In the genomic region with DNA sequence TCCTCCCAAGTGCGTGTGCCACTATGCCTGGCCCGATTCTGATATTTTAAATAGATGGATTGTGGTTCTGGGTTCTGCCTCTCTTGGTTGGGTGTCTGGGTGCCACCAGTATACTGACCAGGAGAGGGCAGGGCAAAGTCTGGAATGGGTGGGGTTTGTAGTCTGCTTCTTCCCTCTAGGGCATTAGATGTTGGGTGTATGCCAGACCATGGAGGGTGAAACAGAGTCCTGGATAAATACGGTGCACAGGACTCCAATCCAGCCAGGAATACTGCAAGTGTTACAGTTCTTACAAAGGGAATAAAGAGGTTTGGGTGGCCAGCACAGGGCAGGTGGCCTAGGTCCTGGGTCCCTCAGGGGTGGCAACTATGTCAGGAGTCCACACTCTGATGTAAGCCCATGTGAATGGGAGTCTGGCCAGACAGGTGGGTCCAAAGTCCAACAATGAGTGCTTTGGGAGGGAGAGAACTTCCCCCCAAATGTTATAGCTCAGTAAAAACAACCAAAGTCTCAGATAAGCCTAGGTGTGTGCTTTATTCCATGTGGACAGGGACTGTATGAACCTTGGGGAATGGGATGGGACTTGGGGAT, we compare ENCODE assay signal across 19 mouse cellular contexts. TPM values are rescaled to one million over a fixed set of nuclear protein-coding genes. Genes with fewer than 3 reads are reported as not detected.
DNase-seq lines count a peak whose midpoint lies in the region; ATAC-seq lines count a peak whose summit lies in the region.
"Had no signal": no experiment of that assay in that cellular context is flagged by ENCODE, and none has a peak within 500 bp of the region (broad histone marks: within the 10 kb centered on the region; RNA-seq: fewer than 3 reads in every experiment).

No protein-coding gene starts in this region.

- H3K4me2 ChIP-seq in liver, embryonic 15.5 days: no peak overlapping the region
- H3K4me2 ChIP-seq in stomach, embryonic 16.5 days (ENCODE audit: low read depth, low read length): no peak overlapping the region
- H3K4me2 ChIP-seq: heart, embryonic 12.5 days; hindbrain, embryonic 14.5 days; limb, embryonic 13.5 days; lung, embryonic 14.5 days had no signal

- 0 out of 2 replicates have a peak, but pooled peaks have one; percentile 22 for ATAC-seq in liver, embryonic 15.5 days (ENCODE audit: insufficient read depth)
- ATAC-seq in stomach, embryonic 16.5 days (ENCODE audit: insufficient read depth, low FRiP score): peak; percentile 53; the same call in 1 of the 2 replicates
- ATAC-seq: CD4-positive, CD25-positive, alpha-beta regulatory T cell, adult 4 months had no signal

- no peak overlapping the region for H3K27ac ChIP-seq in liver, embryonic 15.5 days (replicated peaks)
- no peak overlapping the region for H3K27ac ChIP-seq in stomach, embryonic 16.5 days (ENCODE audit: low read length)
- H3K27ac ChIP-seq: embryonic facial prominence, embryonic 10.5 days; hindbrain, embryonic 14.5 days; limb, embryonic 13.5 days had no signal

- H3K9me3 ChIP-seq in liver, embryonic 15.5 days (replicated peaks): no peaks in the 10 kb centered on the region
- no peaks in the 10 kb centered on the region for H3K9me3 ChIP-seq in stomach, embryonic 16.5 days (replicated peaks; ENCODE audit: control insufficient read depth, low read length)
- H3K9me3 ChIP-seq: embryonic facial prominence, embryonic 10.5 days; heart, embryonic 12.5 days; limb, embryonic 13.5 days had no signal

- H3K27me3 ChIP-seq in liver, embryonic 15.5 days: no peaks in the 10 kb centered on the region
- H3K27me3 ChIP-seq in stomach, embryonic 16.5 days (ENCODE audit: control insufficient read depth, insufficient read depth, low read length): no peaks in the 10 kb centered on the region
- H3K27me3 ChIP-seq: heart, embryonic 12.5 days; limb, embryonic 13.5 days had no signal

- H3K36me3 ChIP-seq in liver, embryonic 15.5 days (replicated peaks): no peaks in the 10 kb centered on the region
- H3K36me3 ChIP-seq in stomach, embryonic 16.5 days (ENCODE audit: control insufficient read depth, insufficient read depth, low read length): no peaks in the 10 kb centered on the region
- H3K36me3 ChIP-seq: embryonic facial prominence, embryonic 10.5 days; heart, embryonic 12.5 days; limb, embryonic 13.5 days had no signal

- no peak overlapping the region for H3K9ac ChIP-seq in liver, embryonic 15.5 days
- H3K9ac ChIP-seq in stomach, embryonic 16.5 days (ENCODE audit: low read length): no peak overlapping the region
- H3K9ac ChIP-seq: heart, embryonic 12.5 days; hindbrain, embryonic 14.5 days; limb, embryonic 13.5 days; lung, embryonic 14.5 days had no signal

- H3K4me1 ChIP-seq in liver, embryonic 15.5 days (replicated peaks): no peaks in the 10 kb centered on the region
- no peaks in the 10 kb centered on the region for H3K4me1 ChIP-seq in stomach, embryonic 16.5 days (ENCODE audit: control insufficient read depth, insufficient read depth, low read length)
- H3K4me1 ChIP-seq: embryonic facial prominence, embryonic 10.5 days; heart, embryonic 12.5 days had no signal

- 75% methylated on average over 3 of the region's 3 CpGs for WGBS in liver, embryonic 15.5 days (ENCODE audit: insufficient replicate concordance)
- WGBS in stomach, embryonic 16.5 days: 79% methylated on average over 3 of the region's 3 CpGs

- DNase-seq in adrenal gland, postnatal 10 days: peak; percentile 45
- DNase-seq in adrenal gland, postnatal 4 days (ENCODE audit: low spot score in 2 of 2): no peak
- DNase-seq in liver: no peak
- DNase-seq in kidney, postnatal 25 days: peak; percentile 73 to 83
- DNase-seq in natural killer cell, adult 2 months (ENCODE audit: low spot score in 2 of 2): no peak
- no peak for DNase-seq in urinary bladder, postnatal 36 days (ENCODE audit: low spot score in 2 of 2)
- DNase-seq: cerebellum, adult 2 months; heart, postnatal 14 days; lung, embryonic 14.5 days; lung, postnatal 36 days; thymus, adult 2 months had no signal

- no peak overlapping the region for H3K4me3 ChIP-seq in liver, embryonic 15.5 days (replicated peaks)
- no peak overlapping the region for H3K4me3 ChIP-seq in stomach, embryonic 16.5 days (replicated peaks; ENCODE audit: low read length)
- H3K4me3 ChIP-seq: embryonic facial prominence, embryonic 10.5 days; heart, embryonic 12.5 days; limb, embryonic 13.5 days had no signal

RNA-seq across cellular contexts. Expression of a gene that starts 45.0 kb away (rescaled TPM):
- 1 to 10 TPM; 1.6 to 1.8 TPM for total RNA-seq in adrenal gland, postnatal 10 days (2021)
- 1 to 10 TPM; 2.5 to 2.8 TPM for total RNA-seq in adrenal gland, postnatal 4 days (2021)
- 0.05 and 0.07 TPM in 2 replicates for polyA plus RNA-seq in liver, embryonic 15.5 days (2015; fragmentation: Nextera tagmentation; extraction: Ambion mirVana)
- 0.85 and 0.97 TPM in 2 replicates for polyA plus RNA-seq in stomach, embryonic 16.5 days (2015; fragmentation: Nextera tagmentation; extraction: Ambion mirVana)
- total RNA-seq: common myeloid progenitor, adult 5-6 weeks had no signal

Comparison
In these comparisons a context has a peak if more than half of its experiments do, and no peak if none do; other contexts are left out.
1. DNase-seq: peak in adrenal gland, postnatal 10 days (single experiment) and kidney, postnatal 25 days (2 of 2); none in adrenal gland, postnatal 4 days (0 of 2), liver (single experiment), natural killer cell, adult 2 months (0 of 2) and urinary bladder, postnatal 36 days (0 of 2).